Mouse (Mus musculus) left cerebral cortex, adult 11 months (tissue): ENCODE results near the gene Sh3bp4.

Source experiments
- DNase-seq: peaks from one replicate; pipeline ENCODE4 v3.0.0; 2022; ENCODE audit warnings: low spot score

The Sh3bp4 gene

DNA sequence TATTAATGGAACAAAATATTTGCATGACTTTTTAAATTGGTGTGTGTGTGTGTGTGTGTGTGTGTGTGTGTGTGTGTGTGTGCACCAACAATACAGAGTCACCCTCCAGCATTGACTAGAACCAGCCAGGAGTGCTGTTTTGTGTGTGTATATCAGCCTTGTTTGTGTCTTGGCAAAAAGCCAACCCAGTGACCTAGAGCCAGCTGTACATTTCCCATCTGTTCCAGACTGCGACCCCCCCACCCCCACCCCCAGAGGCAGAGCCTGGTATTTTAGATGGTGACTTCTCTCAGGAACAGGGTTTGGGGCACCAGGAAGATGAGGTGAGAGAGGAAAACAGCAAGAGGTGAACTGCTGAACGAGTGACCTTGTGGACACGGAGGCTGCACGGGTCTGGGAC is 24.2 kb downstream of the Sh3bp4 start:
- DNase-seq = no peak

DNA sequence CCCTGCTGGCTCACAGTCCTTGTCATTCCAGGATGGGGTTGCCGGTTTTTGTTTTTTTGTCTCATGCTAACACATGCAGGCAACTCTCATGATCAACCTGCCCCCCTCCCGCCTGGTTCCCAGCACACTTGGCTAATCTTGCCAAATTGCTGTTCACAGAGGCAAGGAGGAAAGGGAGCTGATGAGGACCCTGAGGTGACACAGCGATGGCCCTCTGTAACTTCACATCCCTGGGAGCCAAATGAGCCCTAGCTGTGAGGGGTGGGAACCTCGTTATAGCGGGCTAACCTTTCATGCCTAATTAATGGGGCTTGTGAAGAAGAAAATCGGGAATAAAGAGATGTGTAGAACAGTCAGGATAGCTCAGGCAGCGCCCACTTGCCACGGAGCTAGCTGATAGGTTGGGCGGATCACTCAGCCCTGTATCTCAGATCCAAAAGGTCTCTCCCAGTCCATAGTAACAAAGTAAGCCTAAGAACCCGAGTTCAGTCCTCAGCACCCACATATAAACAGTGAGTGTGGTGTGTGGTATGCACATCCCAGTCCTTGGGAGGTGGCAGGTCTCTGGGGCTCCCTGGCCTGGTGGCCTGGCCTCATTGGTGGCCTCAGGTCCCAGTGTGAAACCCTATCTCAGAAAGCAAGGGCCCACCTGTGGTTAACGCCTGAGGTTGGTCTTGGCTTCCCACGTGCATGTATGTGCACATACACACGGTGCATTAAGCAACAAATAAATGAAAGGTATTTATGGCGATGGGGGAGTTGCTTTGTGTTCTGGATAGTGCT is 25.6 kb downstream of the Sh3bp4 start:
- DNase-seq = no peak

- DNase-seq = no peak
Observed at GRCm38 (mm10) chr1:89102231-89103003, 32.2 kb downstream of the Sh3bp4 start.

- DNase-seq = no peak
Observed at GRCm38 (mm10) chr1:89103004-89103263, 32.7 kb downstream of the Sh3bp4 start.

DNA sequence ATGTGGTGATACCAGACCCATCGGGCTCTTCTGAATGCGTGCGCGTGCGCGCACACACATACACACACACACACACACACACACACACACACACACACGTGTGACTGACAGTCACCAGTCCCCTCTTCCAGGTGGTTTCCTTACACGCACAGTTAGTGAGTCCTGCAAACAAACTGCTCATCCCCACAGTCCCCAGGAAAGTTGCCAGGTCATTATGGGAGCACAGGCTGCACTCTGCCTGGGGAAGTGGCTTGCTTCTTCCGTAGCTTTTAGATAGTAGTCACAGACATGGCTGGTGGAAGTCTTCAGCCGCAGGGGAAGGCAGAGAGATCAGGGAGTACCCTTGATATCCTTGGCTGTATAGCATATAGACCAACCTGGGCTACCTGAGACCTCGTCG is 33.3 kb downstream of the Sh3bp4 start:
- DNase-seq = no peak

GRCm38 (mm10) chr1:89104066-89104765 is 34.0 kb downstream of the Sh3bp4 start:
- no peak for DNase-seq

DNA sequence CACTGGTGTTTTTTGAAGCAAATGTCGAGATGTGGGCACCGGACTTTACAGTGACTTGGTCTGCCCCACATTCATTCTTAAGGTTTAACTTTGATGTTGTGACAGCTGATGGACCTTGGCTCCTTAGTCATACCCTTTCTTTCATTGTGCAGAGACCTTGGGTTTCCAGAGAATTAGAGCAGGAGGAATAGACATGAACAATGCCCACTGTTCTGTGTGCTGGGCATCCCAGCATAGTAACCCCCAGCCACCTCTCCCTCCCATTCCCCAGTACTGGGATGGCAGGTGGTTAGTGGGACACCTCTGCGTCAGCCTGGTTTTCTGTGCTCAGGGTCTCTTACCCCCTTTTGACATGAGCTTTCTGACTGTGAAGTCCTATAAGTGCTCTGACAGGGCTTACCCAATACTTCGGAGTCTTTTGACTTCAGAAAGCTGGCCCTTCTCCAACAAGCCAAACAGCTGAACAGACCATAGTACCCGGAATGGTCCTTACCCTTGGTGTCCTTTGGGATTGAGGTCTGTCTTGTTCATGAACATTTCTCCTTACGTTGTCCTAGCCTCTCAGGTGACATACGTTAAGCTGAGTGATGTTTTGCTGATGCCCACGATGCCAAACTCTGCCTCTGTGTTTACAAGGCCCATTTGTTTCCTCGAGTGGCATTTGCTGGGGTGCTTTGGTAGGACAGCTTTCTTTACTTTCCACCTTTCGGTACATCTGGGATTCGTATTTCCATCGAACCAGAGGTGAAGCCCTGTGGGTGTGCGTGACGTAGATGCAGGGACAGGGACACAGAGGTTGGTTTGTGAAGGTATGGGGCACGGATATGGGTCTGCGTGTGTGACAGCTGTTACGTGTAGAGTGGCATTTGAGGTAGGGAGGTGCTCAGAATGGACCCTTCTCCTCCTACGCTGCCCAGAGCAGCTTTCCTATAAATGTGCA is 35.9 kb downstream of the Sh3bp4 start:
- DNase-seq = no peak

DNA sequence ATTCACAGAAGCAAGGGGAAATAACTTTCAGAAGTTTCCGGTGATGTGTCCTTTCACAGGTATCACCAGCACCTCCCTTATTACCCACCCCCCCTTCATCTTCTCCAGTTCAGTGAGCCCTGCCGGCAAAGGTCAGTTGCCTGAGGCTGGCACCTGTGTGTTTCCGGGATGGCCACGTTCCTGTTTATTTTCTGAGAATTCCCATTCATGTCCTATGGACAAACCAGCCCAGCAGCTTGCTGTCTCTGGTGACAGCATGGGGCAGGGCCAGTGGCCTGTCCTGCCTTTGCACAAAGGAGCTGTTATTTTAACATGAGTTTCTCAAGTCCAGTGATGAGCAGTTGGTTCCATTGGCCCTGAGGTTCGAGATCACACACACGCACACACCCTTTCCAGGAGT is 37.3 kb downstream of the Sh3bp4 start:
- no peak for DNase-seq

DNA sequence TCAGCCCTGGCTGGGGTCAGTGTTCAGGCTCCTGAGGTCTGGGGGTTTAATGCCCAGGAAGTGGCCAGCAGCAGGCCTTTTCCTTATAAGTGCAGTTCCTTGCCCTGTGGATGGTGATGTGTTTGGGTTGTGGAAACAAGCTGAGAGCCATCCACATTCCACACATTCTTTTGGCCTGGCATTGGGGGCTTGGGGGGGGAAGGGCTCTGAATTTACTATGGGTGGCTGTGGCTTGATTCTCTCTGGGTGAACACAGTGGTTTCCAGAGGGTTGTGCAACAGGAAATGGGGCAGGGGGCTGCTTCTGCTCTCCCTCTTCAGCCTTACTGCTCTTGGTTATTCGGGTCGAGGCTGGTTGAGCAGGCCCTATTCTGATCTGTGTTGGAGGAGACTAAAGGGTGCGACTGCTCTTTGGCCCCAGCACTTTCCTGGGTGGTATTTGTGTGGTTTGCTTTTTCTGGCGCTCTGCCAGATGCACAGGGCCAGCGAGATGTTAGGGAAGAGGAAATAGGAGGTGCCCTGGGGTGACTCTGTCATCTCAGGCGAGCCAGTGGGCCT is 38.2 kb downstream of the Sh3bp4 start:
- no peak for DNase-seq

- DNase-seq = no peak
Observed at GRCm38 (mm10) chr1:89109767-89110166, 39.6 kb downstream of the Sh3bp4 start.

- DNase-seq = no peak
Observed at GRCm38 (mm10) chr1:89110767-89111534, 40.7 kb downstream of the Sh3bp4 start.

DNA sequence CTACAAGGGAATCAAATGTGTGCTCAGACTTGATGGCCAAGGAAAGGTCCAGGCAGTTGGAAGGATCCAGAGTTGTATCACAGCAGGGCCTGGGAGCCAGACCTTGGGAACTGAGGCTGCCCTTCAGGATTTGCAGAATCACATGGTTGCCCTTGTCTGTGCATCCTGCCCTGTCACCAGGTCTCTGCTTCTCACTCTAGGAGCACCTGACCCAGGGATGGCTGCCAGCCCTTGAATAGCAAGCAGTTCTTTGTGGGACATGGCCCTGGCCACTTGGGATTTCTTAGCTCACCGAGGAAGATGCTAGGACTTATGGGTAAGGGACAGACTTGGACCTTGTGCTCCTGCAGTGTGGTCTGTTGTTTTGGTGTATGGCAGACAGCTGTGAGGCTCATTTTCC is 42.3 kb downstream of the Sh3bp4 start:
- no peak for DNase-seq

GRCm38 (mm10) chr1:89113731-89114130 is 43.5 kb downstream of the Sh3bp4 start:
- no peak for DNase-seq

DNA sequence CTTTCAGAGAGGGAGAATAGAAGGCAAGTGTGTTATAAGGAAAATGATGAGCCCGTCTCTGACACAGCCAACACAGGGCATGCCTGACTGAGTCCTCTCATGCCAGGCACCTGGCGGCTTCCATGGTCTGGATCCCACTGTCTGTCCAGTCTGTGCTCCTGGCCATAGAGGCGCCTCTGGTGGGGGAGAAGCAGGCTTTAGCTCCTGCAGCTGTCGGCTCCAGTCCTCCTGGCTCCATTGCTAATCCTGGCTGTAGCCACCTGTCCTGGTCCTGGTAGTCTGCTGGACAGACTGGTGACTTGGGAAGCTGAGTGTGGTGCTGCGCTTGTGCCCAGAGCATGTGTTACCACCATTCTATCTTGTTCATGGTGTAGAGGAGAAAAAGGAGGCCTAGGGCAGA is 46.8 kb downstream of the Sh3bp4 start:
- no peak for DNase-seq

- DNase-seq = no peak
Observed at GRCm38 (mm10) chr1:89118076-89118475, 47.9 kb downstream of the Sh3bp4 start.

DNA sequence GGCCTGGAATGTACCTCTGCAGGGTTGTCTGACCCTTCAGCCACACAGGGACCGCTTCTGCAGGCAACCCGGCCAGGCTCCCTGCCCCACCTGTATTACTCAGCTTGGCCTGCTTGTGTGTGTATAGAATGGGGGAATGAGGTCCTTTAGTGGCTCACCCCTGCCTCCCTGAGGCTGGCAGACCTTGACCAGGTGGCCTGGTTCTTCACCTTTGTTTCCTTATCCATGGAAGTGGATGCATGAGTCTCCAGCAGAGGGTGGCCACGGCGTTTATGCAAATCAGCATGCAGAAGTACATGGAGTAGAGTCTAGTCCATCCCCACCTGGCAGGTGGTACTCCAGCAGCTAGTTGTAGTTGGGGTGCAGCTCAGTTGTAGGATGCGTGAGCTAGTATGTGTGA is 48.6 kb downstream of the Sh3bp4 start:
- no peak for DNase-seq

GRCm38 (mm10) chr1:89120290-89120689 is 50.1 kb downstream of the Sh3bp4 start:
- DNase-seq = no peak

- no peak for DNase-seq
Observed at GRCm38 (mm10) chr1:89121466-89121865, 51.3 kb downstream of the Sh3bp4 start.

DNA sequence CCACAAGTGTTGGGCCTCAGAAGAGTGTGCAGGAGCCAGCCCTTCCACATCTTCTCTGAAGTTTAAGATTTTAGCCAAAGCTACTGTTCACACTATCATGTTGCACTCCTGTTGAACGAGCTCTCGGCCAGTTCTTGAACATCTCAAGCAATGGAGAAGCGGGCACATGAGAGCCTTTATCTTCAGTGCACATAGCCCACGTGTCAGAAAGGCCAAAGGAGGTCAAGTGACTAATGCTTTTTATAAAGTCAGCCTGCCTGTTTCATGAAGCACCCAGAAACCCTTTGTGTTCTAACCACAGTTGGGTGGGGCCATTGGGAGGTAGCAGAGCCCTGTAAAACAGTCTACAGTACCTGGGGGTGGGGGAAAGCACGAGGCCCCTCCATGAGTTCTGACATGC is 52.2 kb downstream of the Sh3bp4 start:
- no peak for DNase-seq

GRCm38 (mm10) chr1:89124076-89124475 is 53.9 kb downstream of the Sh3bp4 start:
- DNase-seq = no peak

DNA sequence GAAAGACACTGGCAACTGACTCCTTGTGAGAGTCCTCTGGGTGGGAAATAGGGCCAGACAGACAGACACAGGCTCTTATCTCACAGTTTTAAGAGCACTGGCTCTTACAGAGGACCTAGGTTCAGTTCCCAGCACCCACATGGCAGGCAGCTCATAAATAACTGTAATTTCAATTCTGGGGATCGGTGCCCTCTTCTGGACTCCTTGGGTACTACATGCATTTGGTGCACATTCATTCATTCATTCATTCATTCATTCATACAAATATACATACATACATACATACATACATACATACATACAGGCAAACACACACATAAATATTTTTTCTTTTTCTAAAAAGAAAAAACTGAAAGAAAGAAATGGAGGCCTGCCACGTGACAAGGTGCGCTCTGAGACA is 56.9 kb downstream of the Sh3bp4 start:
- DNase-seq = no peak
